Mouse (Mus musculus): Measurements from ENCODE around the gene Rgsl1.
"Not testable (repeated sequence)": the region's sequence is repeated elsewhere in the genome, so short reads cannot be mapped to it uniquely, and the experiment has no call there.

Gene Rgsl1

GRCm38 (mm10) chr1:153775174-153775573 lies 68.8 kb downstream of the Rgsl1 start:
- no peak for DNase-seq

GRCm38 (mm10) chr1:153770776-153771167 lies 73.2 kb downstream of the Rgsl1 start:
- no peak for DNase-seq

GRCm38 (mm10) chr1:153769998-153770775 lies 73.8 kb downstream of the Rgsl1 start:
- no peak for DNase-seq

- not testable (repeated sequence) for DNase-seq
These were observed 74.4 kb downstream of the Rgsl1 start for GRCm38 (mm10) chr1:153769571-153769970.

GRCm38 (mm10) chr1:153768465-153768864 lies 75.5 kb downstream of the Rgsl1 start:
- no peak for DNase-seq

- no peak for DNase-seq
These were observed 76.7 kb downstream of the Rgsl1 start for GRCm38 (mm10) chr1:153767281-153767680.

GRCm38 (mm10) chr1:153766298-153766697 lies 77.6 kb downstream of the Rgsl1 start:
- DNase-seq = no peak

- DNase-seq = no peak
These were observed 79.8 kb downstream of the Rgsl1 start for GRCm38 (mm10) chr1:153764136-153764535.

- no peak for DNase-seq
These were observed 90.0 kb downstream of the Rgsl1 start for GRCm38 (mm10) chr1:153753725-153754464.

GRCm38 (mm10) chr1:153752521-153752920 lies 91.4 kb downstream of the Rgsl1 start:
- DNase-seq = no peak

- peak; percentile 60 for DNase-seq
These were observed 92.1 kb downstream of the Rgsl1 start for GRCm38 (mm10) chr1:153751763-153752301.

- DNase-seq = no peak
These were observed 93.9 kb downstream of the Rgsl1 start for GRCm38 (mm10) chr1:153750054-153750453.

- peak; percentile 77 for DNase-seq
These were observed 94.6 kb downstream of the Rgsl1 start, which contains the start of gene Rnasel for GRCm38 (mm10) chr1:153749211-153749801. Gene Rnasel, plus strand, starts transcription at chr1:153749426.

GRCm38 (mm10) chr1:153748549-153748948 lies 95.4 kb downstream of the Rgsl1 start:
- peak; percentile 71 for DNase-seq

- DNase-seq = no peak
These were observed 95.9 kb downstream of the Rgsl1 start for GRCm38 (mm10) chr1:153747861-153748530.

- peak; percentile 79 for DNase-seq
These were observed 97.2 kb downstream of the Rgsl1 start for GRCm38 (mm10) chr1:153746728-153747127.

GRCm38 (mm10) chr1:153746119-153746670 lies 97.7 kb downstream of the Rgsl1 start:
- no peak for DNase-seq

- DNase-seq = peak; percentile 76
These were observed 101.4 kb downstream of the Rgsl1 start for GRCm38 (mm10) chr1:153742374-153743155.

GRCm38 (mm10) chr1:153741551-153742316 lies 102.2 kb downstream of the Rgsl1 start:
- DNase-seq = no peak

GRCm38 (mm10) chr1:153740775-153741400 lies 103.1 kb downstream of the Rgsl1 start:
- DNase-seq = no peak
